Mouse (Mus musculus) thymus, postnatal 0 days (tissue): Measurements from ENCODE around the gene Rab26. TPM values are rescaled to one million over a fixed set of nuclear protein-coding genes. Genes with fewer than 3 reads are reported as not detected.
A peak's percentile ranks its signal among the peaks of the same experiment; 100 is the strongest.

ENCODE experiments used
- DNase-seq: peaks from one replicate; pipeline ENCODE4 v3.0.0-alpha.2; 2015; ENCODE audit warnings: low spot score
- polyA plus RNA-seq: library from polyadenylated mRNA; unstranded; fragments of >200 nt; fragmentation: Nextera tagmentation; extraction: Ambion mirVana; gene quantifications from 2 replicates; pipeline ENCODE4 v1.2.1, GENCODE M21; 2015

Rab26 gene
- polyA plus RNA-seq, 1 experiment from 2014 or later: 2.4 TPM

DNA sequence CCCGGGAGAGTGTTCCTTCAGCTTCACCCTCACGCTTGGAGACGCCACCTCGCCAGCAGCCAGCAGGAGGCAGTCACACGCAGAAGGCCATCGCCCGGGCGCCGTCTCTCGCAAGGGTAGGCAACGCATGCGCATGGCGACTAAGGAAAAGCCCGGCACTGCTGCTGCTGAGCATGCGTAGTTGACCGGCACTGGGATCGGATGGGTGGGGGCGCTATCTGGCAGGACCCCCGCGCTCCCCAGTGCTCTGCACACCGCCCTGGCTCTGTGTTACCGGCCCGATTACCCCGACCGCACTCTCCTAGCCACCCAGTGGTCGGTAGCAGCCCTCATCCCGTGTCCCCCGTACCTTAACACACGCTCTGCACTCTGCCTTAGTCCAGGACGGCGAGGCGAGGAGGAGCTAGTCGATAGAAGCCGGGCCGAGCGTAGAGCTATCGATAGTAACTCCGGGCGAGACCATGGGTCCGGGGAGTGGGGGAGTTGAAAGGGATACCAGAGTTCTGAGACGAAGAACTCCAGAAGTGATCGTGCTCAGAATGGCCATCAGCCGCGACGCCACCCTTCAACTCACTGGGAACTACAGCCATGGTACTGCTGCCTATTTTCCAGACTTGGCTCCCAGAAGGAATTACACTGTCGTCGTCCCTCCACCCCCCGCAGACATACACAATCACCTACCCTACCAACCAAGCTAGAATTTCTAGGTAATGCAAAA lies 55.2 kb downstream of the Rab26 start, which contains the start of gene Mlst8:
TSS of gene Mlst8 (minus strand) at position 416 of the 718 bp plus-strand sequence.
- peak; percentile 96 for DNase-seq

GRCm38 (mm10) chr17:24477985-24478600 lies 55.9 kb downstream of the Rab26 start:
- no peak for DNase-seq

Other genes starting within 250 kb of the Rab26 start
- gene Abca17, start 183.1 kb downstream of the Rab26 start, polyA plus RNA-seq: not detected in 2 replicates
- 5.6 and 8.1 TPM in 2 replicates for gene Abca3, start 182.3 kb downstream of the Rab26 start, polyA plus RNA-seq
- gene Rnps1, start 119.6 kb downstream of the Rab26 start, polyA plus RNA-seq: 232 and 240 TPM in 2 replicates
- 23.2 and 31.3 TPM in 2 replicates for gene Eci1, start 107.6 kb downstream of the Rab26 start, polyA plus RNA-seq
- gene Dnase1l2, start 91.1 kb downstream of the Rab26 start, polyA plus RNA-seq: 1.7 and 1.9 TPM in 2 replicates
- 12.2 and 24.5 TPM in 2 replicates for gene E4f1, start 63.9 kb downstream of the Rab26 start, polyA plus RNA-seq
- 55.7 and 57.4 TPM in 2 replicates for gene Pgp, start 63.8 kb downstream of the Rab26 start, polyA plus RNA-seq
- 0.18 TPM in 1 of 2 replicates, not detected in the other for gene Bricd5, start 60.3 kb downstream of the Rab26 start, polyA plus RNA-seq
- gene Mlst8, start 55.1 kb downstream of the Rab26 start, polyA plus RNA-seq: 18.6 and 19.2 TPM in 2 replicates
- gene Caskin1, start 45.6 kb downstream of the Rab26 start, polyA plus RNA-seq: 0.10 and 0.19 TPM in 2 replicates
- 59.9 and 64.3 TPM in 2 replicates for gene Traf7, start 6.3 kb downstream of the Rab26 start, polyA plus RNA-seq
- gene Pkd1, start 15.6 kb upstream of the Rab26 start, polyA plus RNA-seq: 4.6 and 6.4 TPM in 2 replicates
- gene Tsc2, start 98.4 kb upstream of the Rab26 start, polyA plus RNA-seq: 25.0 and 26.0 TPM in 2 replicates
- 8.2 and 10.4 TPM in 2 replicates for gene Nthl1, start 98.5 kb upstream of the Rab26 start, polyA plus RNA-seq
- 11.3 and 11.9 TPM in 2 replicates for gene Slc9a3r2, start 116.1 kb upstream of the Rab26 start, polyA plus RNA-seq
- 0.21 TPM in 1 of 2 replicates, not detected in the other for gene Npw, start 124.2 kb upstream of the Rab26 start, polyA plus RNA-seq
- gene Zfp598, start 135.5 kb upstream of the Rab26 start, polyA plus RNA-seq: 11.6 and 14.5 TPM in 2 replicates
- gene Syngr3, start 155.7 kb upstream of the Rab26 start, polyA plus RNA-seq: 0.09 and 0.13 TPM in 2 replicates
- 36.0 and 36.2 TPM in 2 replicates for gene Gfer, start 161.9 kb upstream of the Rab26 start, polyA plus RNA-seq
- 2.3 and 3.0 TPM in 2 replicates for gene Noxo1, start 162.0 kb upstream of the Rab26 start, polyA plus RNA-seq
- gene Tbl3, start 173.4 kb upstream of the Rab26 start, polyA plus RNA-seq: 65.9 TPM in 2 replicates
- 0.13 TPM in 1 of 2 replicates, not detected in the other for gene Rnf151, start 183.9 kb upstream of the Rab26 start, polyA plus RNA-seq
- 1,372 and 1,374 TPM in 2 replicates for gene Rps2, start 183.9 kb upstream of the Rab26 start, polyA plus RNA-seq
- gene Ndufb10, start 190.3 kb upstream of the Rab26 start, polyA plus RNA-seq: 304 and 335 TPM in 2 replicates
- gene Rpl3l, start 193.6 kb upstream of the Rab26 start, polyA plus RNA-seq: 0.82 and 1.6 TPM in 2 replicates
- gene Msrb1, start 202.4 kb upstream of the Rab26 start, polyA plus RNA-seq: 48.7 and 53.4 TPM in 2 replicates
- 0.25 and 0.40 TPM in 2 replicates for gene Hs3st6, start 218.8 kb upstream of the Rab26 start, polyA plus RNA-seq